Mouse (Mus musculus): Measurements from ENCODE around the gene Siglech. TPM values are rescaled to one million over a fixed set of nuclear protein-coding genes. Genes with fewer than 3 reads are reported as not detected.
A peak's percentile ranks its signal among the peaks of the same experiment; 100 is the strongest.

Gene Siglech
- polyA plus RNA-seq, 1 experiment from 2014 or later, result 0.79 TPM

GRCm38 (mm10) chr7:55792280-55792679 is 24.3 kb downstream of the Siglech start:
- Histone ChIP-seq H3K27me3 (ENCODE audit: control insufficient read depth, insufficient read depth, low read length) (no peaks in the 10 kb centered on the region), H3K9ac (ENCODE audit: low read length) (no peak overlapping the region), H3K4me3 (ENCODE audit: low read depth, low read length) (no peak overlapping the region), H3K27ac (replicated peaks) (no peak overlapping the region), H3K36me3 (ENCODE audit: control insufficient read depth, insufficient read depth, low read length) (peaks cover 6% of the 10 kb centered on the region; the same call in 1 of the 2 replicates), H3K4me1 (replicated peaks; ENCODE audit: control insufficient read depth, insufficient read depth) (peaks cover 5% of the 10 kb centered on the region; the same call in 1 of the 2 replicates), H3K4me2 (replicated peaks; ENCODE audit: low read depth) (no peak overlapping the region), H3K9me3 (ENCODE audit: control insufficient read depth, low read length) (no peaks in the 10 kb centered on the region)
- ATAC-seq (ENCODE audit: low FRiP score, low TSS enrichment) (no peak), DNase-seq (ENCODE audit: low spot score) (no peak)
- WGBS, result 76% methylated on average over 3 of the region's 3 CpGs
- no peak for TF ChIP-seq CTCF (IDR thresholded peaks at IDR 0.05; ENCODE audit: low read depth)
- TF ChIP-seq EP300 (optimal IDR thresholded peaks at IDR 0.05), result no peak

DNA sequence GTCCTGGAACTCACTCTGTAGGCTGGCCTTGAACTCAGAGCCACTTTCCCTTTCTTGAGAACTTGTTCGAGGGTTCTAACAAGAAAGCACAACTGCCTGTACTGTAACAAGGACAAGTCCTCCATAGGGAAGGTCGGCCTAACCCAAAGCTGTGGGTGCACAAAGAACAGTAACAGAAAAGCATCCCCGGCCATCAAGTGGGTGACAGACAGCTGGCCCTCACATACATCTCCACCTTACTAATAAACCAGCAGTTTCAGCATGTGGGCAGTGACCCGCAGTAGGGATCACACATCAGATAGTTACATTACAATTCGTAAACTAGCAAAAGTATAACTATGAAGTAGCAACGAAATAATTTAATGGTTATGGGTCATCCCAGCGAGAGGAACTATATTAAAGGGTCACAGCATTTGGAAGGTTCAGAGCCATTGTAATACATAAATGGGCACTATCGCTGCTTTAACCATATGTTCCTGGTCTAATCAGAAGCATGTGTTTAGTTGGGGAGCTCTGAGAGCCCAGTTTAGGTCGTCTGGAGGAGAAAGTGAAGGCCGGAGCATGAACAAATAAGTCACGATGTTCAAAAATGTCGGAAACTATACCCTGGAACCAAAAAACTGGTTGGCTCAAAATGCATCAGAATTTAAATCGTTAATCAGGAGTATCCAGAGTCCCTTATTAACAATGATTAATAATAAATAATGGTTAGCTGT is 25.4 kb downstream of the Siglech start:
- H3K9ac ChIP-seq (ENCODE audit: low read length), result peak overlapping the region; percentile 91
- no peak for TF ChIP-seq CTCF (IDR thresholded peaks at IDR 0.05; ENCODE audit: low read depth)
- TF ChIP-seq EP300 (optimal IDR thresholded peaks at IDR 0.05), result no peak
- ATAC-seq (ENCODE audit: low FRiP score, low TSS enrichment), result no peak
- WGBS, result 36% methylated on average over 13 of the region's 13 CpGs
- peaks cover 6% of the 10 kb centered on the region; the same call in 1 of the 2 replicates for H3K36me3 ChIP-seq (ENCODE audit: control insufficient read depth, insufficient read depth, low read length)
- DNase-seq (ENCODE audit: low spot score), result no peak
- H3K4me2 ChIP-seq (replicated peaks; ENCODE audit: low read depth), result peak overlapping the region; percentile 67
- 0 out of 2 replicates have a peak overlapping the region, but pooled peaks have one; percentile 8 for H3K27ac ChIP-seq (replicated peaks)
- peaks cover 5% of the 10 kb centered on the region; the same call in 1 of the 2 replicates for H3K4me1 ChIP-seq (replicated peaks; ENCODE audit: control insufficient read depth, insufficient read depth)
- H3K4me3 ChIP-seq (ENCODE audit: low read depth, low read length), result peak overlapping the region; percentile 78
- no peaks in the 10 kb centered on the region for H3K27me3 ChIP-seq (ENCODE audit: control insufficient read depth, insufficient read depth, low read length)
- H3K9me3 ChIP-seq (ENCODE audit: control insufficient read depth, low read length), result no peaks in the 10 kb centered on the region

GRCm38 (mm10) chr7:55793952-55794603 is 26.1 kb downstream of the Siglech start, which contains the start of gene Tubgcp5:
Tubgcp5 (plus strand) TSS chr7:55794154.
- H3K9ac ChIP-seq (ENCODE audit: low read length), result peak within 1 kb of the TSS; percentile 91
- H3K4me2 ChIP-seq (replicated peaks; ENCODE audit: low read depth), result peak within 1 kb of the TSS; percentile 67
- under 1% methylated on average over 51 of the region's 51 CpGs for WGBS
- peak within 1 kb of the TSS; percentile 80 for H3K27ac ChIP-seq (replicated peaks)
- H3K4me1 ChIP-seq (replicated peaks; ENCODE audit: control insufficient read depth, insufficient read depth), result peaks cover 5% of the 10 kb centered on the region; the same call in 1 of the 2 replicates
- no peaks in the 10 kb centered on the region for H3K9me3 ChIP-seq (ENCODE audit: control insufficient read depth, low read length)
- H3K27me3 ChIP-seq (ENCODE audit: control insufficient read depth, insufficient read depth, low read length), result no peaks in the 10 kb centered on the region
- no peak for TF ChIP-seq CTCF (IDR thresholded peaks at IDR 0.05; ENCODE audit: low read depth)
- peak; percentile 98 for TF ChIP-seq EP300 (optimal IDR thresholded peaks at IDR 0.05)
- ATAC-seq (ENCODE audit: low FRiP score, low TSS enrichment) (peak; percentile 100), DNase-seq (ENCODE audit: low spot score) (peak; percentile 96)
- peaks cover 6% of the 10 kb centered on the region for H3K36me3 ChIP-seq (ENCODE audit: control insufficient read depth, insufficient read depth, low read length)
- H3K4me3 ChIP-seq (ENCODE audit: low read depth, low read length), result peak within 1 kb of the TSS; percentile 78

- no peaks in the 10 kb centered on the region for H3K27me3 ChIP-seq (ENCODE audit: control insufficient read depth, insufficient read depth, low read length)
- H3K9ac ChIP-seq (ENCODE audit: low read length), result no peak overlapping the region
- TF ChIP-seq CTCF (IDR thresholded peaks at IDR 0.05; ENCODE audit: low read depth), result no peak
- TF ChIP-seq EP300 (optimal IDR thresholded peaks at IDR 0.05), result no peak
- H3K4me3 ChIP-seq (ENCODE audit: low read depth, low read length), result no peak overlapping the region
- H3K27ac ChIP-seq (replicated peaks), result no peak overlapping the region
- WGBS, result 89% methylated on average over 3 of the region's 3 CpGs
- no peak overlapping the region for H3K4me2 ChIP-seq (replicated peaks; ENCODE audit: low read depth)
- no peak for DNase-seq (ENCODE audit: low spot score)
- H3K4me1 ChIP-seq (replicated peaks; ENCODE audit: control insufficient read depth, insufficient read depth), result no peaks in the 10 kb centered on the region
- H3K9me3 ChIP-seq (ENCODE audit: control insufficient read depth, low read length), result no peaks in the 10 kb centered on the region
- no peak for ATAC-seq (ENCODE audit: low FRiP score, low TSS enrichment)
- H3K36me3 ChIP-seq (ENCODE audit: control insufficient read depth, insufficient read depth, low read length), result peaks cover 31% of the 10 kb centered on the region
These were observed 32.0 kb downstream of the Siglech start for GRCm38 (mm10) chr7:55799981-55800380.

DNA sequence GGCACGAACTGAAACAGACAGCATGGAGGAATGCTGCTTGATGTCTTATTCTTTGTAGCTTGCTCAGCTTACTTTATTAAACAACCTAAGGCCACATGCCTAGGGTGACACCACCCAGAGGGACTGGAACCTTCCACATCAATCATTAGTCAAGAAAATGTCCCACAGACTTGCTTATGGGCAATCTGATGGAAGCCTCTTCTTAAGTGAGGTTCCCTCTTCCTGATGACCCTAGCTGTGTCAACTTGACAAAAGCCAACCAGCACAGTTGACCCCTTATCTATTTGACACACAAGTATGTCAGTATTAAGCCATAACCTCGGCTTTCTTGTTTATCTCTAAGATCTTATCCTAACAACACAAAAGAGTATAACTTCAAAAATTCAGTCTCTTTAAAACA is 42.0 kb downstream of the Siglech start:
- Histone ChIP-seq H3K9me3 (ENCODE audit: control insufficient read depth, low read length) (no peaks in the 10 kb centered on the region), H3K9ac (ENCODE audit: low read length) (no peak overlapping the region), H3K36me3 (ENCODE audit: control insufficient read depth, insufficient read depth, low read length) (peaks cover 36% of the 10 kb centered on the region), H3K27ac (replicated peaks) (no peak overlapping the region), H3K4me1 (replicated peaks; ENCODE audit: control insufficient read depth, insufficient read depth) (no peaks in the 10 kb centered on the region), H3K4me2 (replicated peaks; ENCODE audit: low read depth) (no peak overlapping the region), H3K27me3 (ENCODE audit: control insufficient read depth, insufficient read depth, low read length) (no peaks in the 10 kb centered on the region), H3K4me3 (ENCODE audit: low read depth, low read length) (no peak overlapping the region)
- 78% methylated on average over 2 of the region's 2 CpGs for WGBS
- DNase-seq (ENCODE audit: low spot score) (no peak), ATAC-seq (ENCODE audit: low FRiP score, low TSS enrichment) (no peak)
- TF ChIP-seq CTCF (IDR thresholded peaks at IDR 0.05; ENCODE audit: low read depth) (no peak), EP300 (optimal IDR thresholded peaks at IDR 0.05) (no peak)

DNA sequence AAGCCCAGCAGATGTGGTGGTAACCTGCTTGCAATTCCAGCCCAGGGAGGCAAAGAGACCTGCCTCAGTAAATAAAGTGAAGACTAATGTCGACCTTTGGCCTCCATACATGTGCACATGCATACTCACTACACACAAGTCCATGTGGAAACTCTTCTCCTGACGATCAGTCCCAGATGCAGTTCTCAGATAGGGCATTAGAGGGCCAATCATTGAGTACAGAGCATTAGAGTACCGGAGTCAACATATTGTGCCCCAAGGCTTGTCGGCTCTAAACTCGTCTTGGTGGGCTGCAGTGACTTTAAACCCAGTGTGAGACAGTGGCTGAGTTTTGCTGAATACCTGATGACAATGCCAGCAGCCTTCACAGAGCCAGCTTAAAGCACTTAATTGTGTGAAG is 56.5 kb downstream of the Siglech start:
- Histone ChIP-seq H3K27me3 (ENCODE audit: control insufficient read depth, insufficient read depth, low read length) (no peaks in the 10 kb centered on the region), H3K9ac (ENCODE audit: low read length) (no peak overlapping the region), H3K4me1 (replicated peaks; ENCODE audit: control insufficient read depth, insufficient read depth) (no peaks in the 10 kb centered on the region), H3K36me3 (ENCODE audit: control insufficient read depth, insufficient read depth, low read length) (peaks cover 30% of the 10 kb centered on the region), H3K27ac (replicated peaks) (no peak overlapping the region), H3K9me3 (ENCODE audit: control insufficient read depth, low read length) (no peaks in the 10 kb centered on the region), H3K4me2 (replicated peaks; ENCODE audit: low read depth) (no peak overlapping the region), H3K4me3 (ENCODE audit: low read depth, low read length) (no peak overlapping the region)
- DNase-seq (ENCODE audit: low spot score), result no peak
- no peak for ATAC-seq (ENCODE audit: low FRiP score, low TSS enrichment)
- no peak for TF ChIP-seq EP300 (optimal IDR thresholded peaks at IDR 0.05)
- TF ChIP-seq CTCF (IDR thresholded peaks at IDR 0.05; ENCODE audit: low read depth), result peak; percentile 30; the same call in 1 of the 2 replicates
- 89% methylated on average over 5 of the region's 5 CpGs for WGBS
